Mouse (Mus musculus) hindbrain, postnatal 0 days (tissue): ENCODE results near the gene Selenos. TPM values are rescaled to one million over a fixed set of nuclear protein-coding genes. Genes with fewer than 3 reads are reported as not detected.

Source experiments
- ATAC-seq: fragments of 200-750 bp; cut with Nextera tagmentation; 2 replicates; pipeline ENCODE4 v1.8.0; 2017; ENCODE audit warnings: mild to moderate bottlenecking, moderate TSS enrichment, moderate library complexity
- DNase-seq: peaks from one replicate; pipeline ENCODE4 v3.0.0-alpha.2; 2015; ENCODE audit warnings: low spot score
- H3K27ac ChIP-seq: fragments of 300-500 bp; sonication (generic); 2 replicates; pipeline ENCODE4 v1.5.1; 2014; ENCODE audit warnings: mild to moderate bottlenecking
- H3K27me3 ChIP-seq: fragments of 300-500 bp; sonication (generic); 2 replicates; pipeline ENCODE4 v1.6.1; 2014; ENCODE audit warnings: low read length, mixed read lengths; ENCODE audit not compliant: insufficient read depth
- H3K36me3 ChIP-seq: fragments of 300-500 bp; sonication (generic); 2 replicates; pipeline ENCODE4 v1.6.1; 2014; ENCODE audit warnings: low read length, mixed read lengths; ENCODE audit not compliant: insufficient read depth
- H3K4me1 ChIP-seq: fragments of 300-500 bp; sonication (generic); 2 replicates; pipeline ENCODE4 v1.6.1; 2014; ENCODE audit warnings: antibody characterized with exemption, low read length, mixed read lengths; ENCODE audit not compliant: insufficient read depth
- H3K4me2 ChIP-seq: fragments of 300-500 bp; sonication (generic); 2 replicates; pipeline ENCODE4 v1.6.1; 2014; ENCODE audit warnings: low read depth, mild to moderate bottlenecking, low read length, moderate library complexity, mixed read lengths
- H3K4me3 ChIP-seq: fragments of 300-500 bp; sonication (generic); 2 replicates; pipeline ENCODE4 v1.5.1; 2014; ENCODE audit warnings: low read length
- H3K9ac ChIP-seq: fragments of 300-500 bp; sonication (generic); replicated peaks from 2 replicates; pipeline ENCODE4 v1.6.1; 2014; ENCODE audit warnings: mild to moderate bottlenecking, low read length, moderate library complexity, mixed read lengths
- H3K9me3 ChIP-seq: fragments of 300-500 bp; sonication (generic); 2 replicates; pipeline ENCODE4 v1.6.1; 2016; ENCODE audit warnings: low read length, mixed read lengths
- CTCF ChIP-seq: IDR thresholded peaks from 2 replicates; pipeline ENCODE4 v1.5.1; 2016; ENCODE audit warnings: antibody characterized with exemption, control low read depth, low read depth
- WGBS: fragments of 180-500 bp; shearing (Covaris S2); extraction: QIAGEN DNeasy Blood & Tissue Kit; methylation state at CpG from one replicate; pipeline ENCODE4 v1.1.7; 2014; 5-methylcytosine and 5-hydroxymethylcytosine counted together
- polyA plus RNA-seq: library from polyadenylated mRNA; unstranded; fragments of >200 nt; fragmentation: Nextera tagmentation; extraction: Ambion mirVana; gene quantifications from 2 replicates; pipeline ENCODE4 v1.2.1, GENCODE M21; 2015
- total RNA-seq: library from RNA; depleted of rRNA; stranded (reverse); fragments of >200 nt; gene quantifications from 2 replicates; pipeline ENCODE4 v1.2.3, GENCODE M21; 2014

Selenos gene
- total and polyA plus RNA-seq, 2 experiments from 2014 or later = 30.4 to 115 TPM

DNA sequence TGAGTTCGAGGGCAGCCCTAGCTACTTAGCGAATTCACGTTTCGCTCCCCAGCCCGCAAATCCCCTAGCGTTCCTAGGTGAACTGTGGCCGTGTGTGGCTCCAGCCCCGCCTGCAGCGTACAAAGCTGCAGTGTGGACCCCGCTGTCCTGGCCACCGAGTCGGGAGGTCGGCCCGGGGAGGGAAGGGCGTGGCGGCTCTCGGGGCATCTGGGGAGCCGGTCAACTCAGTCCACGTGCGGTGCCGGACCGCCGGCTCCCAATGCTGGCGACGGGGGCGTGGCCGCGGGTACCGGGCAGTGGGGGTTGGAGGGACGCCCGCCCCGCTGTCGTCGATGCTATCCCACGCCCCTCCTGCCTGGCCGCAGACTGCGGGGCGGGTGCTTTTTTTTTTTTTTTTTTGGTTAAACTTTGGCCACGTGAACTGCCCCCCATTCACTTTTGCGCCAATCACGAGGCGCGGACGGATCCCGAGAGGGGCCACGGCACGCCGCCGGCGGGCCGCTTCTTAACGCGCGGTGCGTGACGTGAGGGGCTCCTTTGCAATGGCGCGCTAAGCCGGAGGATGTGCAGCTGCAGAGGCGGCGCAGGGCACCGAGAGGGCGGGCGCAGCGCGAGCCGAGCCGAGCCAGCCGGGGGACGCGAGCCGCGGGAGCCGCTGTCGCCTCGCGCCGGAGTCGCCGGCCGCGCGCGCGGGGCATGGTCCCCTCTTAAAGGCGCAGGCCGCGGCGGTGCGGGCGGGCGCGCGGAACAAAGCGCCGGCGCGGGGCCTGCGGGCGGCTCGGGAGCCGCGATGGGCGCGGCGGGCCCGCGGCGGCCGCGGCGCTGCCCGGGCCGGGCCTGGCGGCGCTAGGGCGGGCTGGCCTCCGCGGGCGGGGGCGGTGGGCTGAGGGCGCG, 29.8 kb downstream of the Selenos start, which contains the start of gene Chsy1:
Chsy1 (plus strand) TSS at position 555 of the 894 bp plus-strand sequence.
- H3K4me2 ChIP-seq = peak within 1 kb of the TSS; percentile 96
- no peak; the same call in 1 of the 2 replicates for TF ChIP-seq CTCF
- DNase-seq = peak; percentile 96
- H3K27ac ChIP-seq = peak within 1 kb of the TSS; percentile 91
- WGBS = 2% methylated on average over 93 of the region's 123 CpGs
- H3K9me3 ChIP-seq = no peaks in the 10 kb centered on the region
- peaks cover 4% of the 10 kb centered on the region for H3K4me1 ChIP-seq
- H3K9ac ChIP-seq = peak within 1 kb of the TSS; percentile 86
- peak; percentile 93 for ATAC-seq
- H3K4me3 ChIP-seq = peak within 1 kb of the TSS; percentile 88
- H3K36me3 ChIP-seq = no peaks in the 10 kb centered on the region
- H3K27me3 ChIP-seq = no peaks in the 10 kb centered on the region; the same call in 1 of the 2 replicates

DNA sequence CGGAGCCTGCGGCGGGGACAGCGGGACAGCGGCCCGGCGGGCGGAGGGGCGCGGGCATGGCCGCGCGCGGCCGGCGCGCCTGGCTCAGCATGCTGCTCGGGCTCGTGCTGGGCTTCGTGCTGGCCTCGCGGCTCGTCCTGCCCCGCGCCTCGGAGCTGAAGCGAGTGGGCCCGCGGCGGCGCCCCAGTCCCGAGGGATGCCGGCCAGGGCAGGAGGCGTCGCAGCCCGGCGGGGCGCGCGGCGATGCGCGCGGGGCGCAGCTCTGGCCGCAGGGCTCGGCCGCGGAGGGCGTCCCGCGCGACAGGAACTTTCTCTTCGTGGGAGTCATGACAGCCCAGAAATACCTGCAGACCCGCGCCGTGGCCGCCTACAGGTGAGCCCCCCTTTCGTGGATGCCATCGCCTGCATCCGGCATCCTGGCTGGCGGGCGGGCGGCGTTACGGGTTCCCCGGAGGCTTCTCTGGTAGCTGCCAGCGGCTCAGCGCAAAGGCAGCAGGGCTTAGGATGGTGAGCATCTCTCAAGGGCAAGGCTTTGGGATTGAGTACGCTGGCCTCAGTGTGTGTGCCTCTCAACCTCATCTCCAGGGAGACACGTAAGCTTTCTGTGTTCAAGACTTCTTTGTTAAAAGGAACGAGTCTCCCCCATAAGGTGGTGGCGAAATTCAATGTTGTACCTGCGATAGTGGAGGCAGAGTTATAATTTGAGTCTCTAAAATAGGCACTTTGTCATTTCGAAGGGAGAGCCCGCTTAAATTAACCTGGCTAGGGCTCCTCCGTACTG, 30.6 kb downstream of the Selenos start:
- peak overlapping the region; percentile 91 for H3K27ac ChIP-seq
- no peaks in the 10 kb centered on the region; the same call in 1 of the 2 replicates for H3K27me3 ChIP-seq
- 2% methylated on average over 59 of the region's 77 CpGs for WGBS

GRCm38 (mm10) chr7:66110636-66111112, 31.2 kb downstream of the Selenos start:
- Histone ChIP-seq H3K4me1 (peaks cover 4% of the 10 kb centered on the region), H3K4me3 (peak overlapping the region; percentile 88), H3K9ac (peak overlapping the region; percentile 86), H3K36me3 (no peaks in the 10 kb centered on the region), H3K27ac (peak overlapping the region; percentile 91), H3K4me2 (peak overlapping the region; percentile 96), H3K9me3 (no peaks in the 10 kb centered on the region), H3K27me3 (no peaks in the 10 kb centered on the region; the same call in 1 of the 2 replicates)
- TF ChIP-seq CTCF = no peak
- ATAC-seq (no peak), DNase-seq (peak; percentile 47)
- 2% methylated on average over 10 of the region's 10 CpGs for WGBS

More for the DNA sequence above, 30.6 kb downstream of the Selenos start:
- peak overlapping the region; percentile 88 for H3K4me3 ChIP-seq
- peak; percentile 60 for DNase-seq
- H3K4me2 ChIP-seq = peak overlapping the region; percentile 96
- TF ChIP-seq CTCF = no peak
- peak overlapping the region; percentile 86 for H3K9ac ChIP-seq
- peaks cover 4% of the 10 kb centered on the region for H3K4me1 ChIP-seq
- no peaks in the 10 kb centered on the region for H3K9me3 ChIP-seq
- peak; percentile 56 for ATAC-seq
- H3K36me3 ChIP-seq = no peaks in the 10 kb centered on the region

GRCm38 (mm10) chr7:66111211-66111610, 31.8 kb downstream of the Selenos start:
- H3K4me3 ChIP-seq = peak overlapping the region; percentile 88
- H3K4me2 ChIP-seq = peak overlapping the region; percentile 96
- ATAC-seq (no peak), DNase-seq (no peak)
- H3K36me3 ChIP-seq = no peaks in the 10 kb centered on the region
- peak overlapping the region; percentile 86 for H3K9ac ChIP-seq
- peak overlapping the region; percentile 91; the same call in 1 of the 2 replicates for H3K27ac ChIP-seq
- TF ChIP-seq CTCF = no peak
- WGBS = 50% methylated on average over 10 of the region's 10 CpGs
- H3K4me1 ChIP-seq = peaks cover 4% of the 10 kb centered on the region
- H3K9me3 ChIP-seq = no peaks in the 10 kb centered on the region
- H3K27me3 ChIP-seq = no peaks in the 10 kb centered on the region; the same call in 1 of the 2 replicates

DNA sequence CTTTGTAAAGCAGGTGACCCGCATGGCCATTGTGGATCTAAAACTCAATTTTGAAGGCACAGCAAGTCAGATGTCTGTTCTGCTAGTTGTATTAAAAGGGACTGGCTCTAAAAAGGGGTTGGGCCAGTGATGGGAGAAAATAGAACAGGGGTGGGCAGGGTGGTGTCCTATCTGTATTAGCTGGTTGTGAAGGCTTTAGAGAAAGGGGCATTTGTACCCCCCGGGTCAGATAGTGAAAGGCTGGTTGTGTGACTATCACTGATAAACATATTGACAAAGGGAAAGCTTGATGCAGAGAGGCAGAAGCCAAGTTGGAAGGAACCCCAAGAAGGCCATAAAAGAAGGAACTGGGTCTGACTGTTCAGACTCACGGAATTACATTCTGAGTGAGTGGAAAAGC, 34.1 kb downstream of the Selenos start:
- peaks cover 7% of the 10 kb centered on the region for H3K4me1 ChIP-seq
- DNase-seq (no peak), ATAC-seq (no peak)
- H3K9me3 ChIP-seq = no peaks in the 10 kb centered on the region
- WGBS = 83% methylated on average over 3 of the region's 3 CpGs
- no peak overlapping the region for H3K4me2 ChIP-seq
- no peak overlapping the region for H3K27ac ChIP-seq
- no peak for TF ChIP-seq CTCF
- H3K36me3 ChIP-seq = no peaks in the 10 kb centered on the region
- H3K27me3 ChIP-seq = no peaks in the 10 kb centered on the region
- no peak overlapping the region for H3K9ac ChIP-seq
- no peak overlapping the region for H3K4me3 ChIP-seq

DNA sequence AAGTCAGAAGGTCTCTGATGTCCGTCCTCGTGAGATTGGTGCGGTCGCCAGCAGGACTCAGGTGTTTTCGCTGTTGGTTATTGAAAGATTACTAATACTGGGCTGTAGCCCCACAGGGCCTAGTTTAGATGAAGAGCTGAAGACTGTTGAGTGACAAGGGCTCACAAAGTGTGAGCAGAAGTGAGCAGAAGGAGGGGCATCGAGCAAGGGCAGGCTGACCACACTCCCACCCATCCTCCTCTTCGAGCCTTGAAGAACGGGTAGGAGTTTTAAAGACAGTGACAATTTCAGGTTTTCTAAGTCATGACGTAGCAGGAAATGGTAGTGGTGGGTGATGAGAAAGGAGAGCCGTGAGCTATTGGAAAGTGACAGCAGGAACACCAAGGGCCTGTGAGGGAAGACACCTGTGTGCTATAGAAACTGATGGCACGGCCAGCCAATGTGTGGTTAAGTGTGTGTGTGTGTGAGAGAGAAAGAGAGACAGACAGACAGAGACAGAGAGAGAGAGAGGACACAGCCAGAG, 36.4 kb downstream of the Selenos start:
- no peak for TF ChIP-seq CTCF
- ATAC-seq (no peak), DNase-seq (no peak)
- peaks cover 12% of the 10 kb centered on the region for H3K4me1 ChIP-seq
- H3K27ac ChIP-seq = no peak overlapping the region
- no peak overlapping the region for H3K9ac ChIP-seq
- no peak overlapping the region for H3K4me3 ChIP-seq
- H3K36me3 ChIP-seq = no peaks in the 10 kb centered on the region
- H3K27me3 ChIP-seq = no peaks in the 10 kb centered on the region
- no peak overlapping the region for H3K4me2 ChIP-seq
- WGBS = 84% methylated on average over 11 of the region's 11 CpGs
- H3K9me3 ChIP-seq = no peaks in the 10 kb centered on the region
